Mouse (Mus musculus) stomach, embryonic 14.5 days (tissue): ENCODE results near the gene Lrrc45. TPM values are rescaled to one million over a fixed set of nuclear protein-coding genes. Genes with fewer than 3 reads are reported as not detected.
A peak's percentile ranks its signal among the peaks of the same experiment; 100 is the strongest.
"Not testable (repeated sequence)": the region's sequence is repeated elsewhere in the genome, so short reads cannot be mapped to it uniquely, and the experiment has no call there.

ENCODE experiments used
- ATAC-seq: fragments of 200-750 bp; cut with Nextera tagmentation; 2 replicates; pipeline ENCODE4 v1.8.0; 2017; ENCODE audit warnings: low read depth, moderate TSS enrichment; ENCODE audit not compliant: insufficient number of reproducible peaks, insufficient read depth, low FRiP score
- H3K27ac ChIP-seq: fragments of 300-500 bp; sonication (generic); 2 replicates; pipeline ENCODE4 v1.5.1; 2014; ENCODE audit warnings: mild to moderate bottlenecking, low read length, moderate library complexity, mixed read lengths
- H3K27me3 ChIP-seq: fragments of 300-500 bp; sonication (generic); 2 replicates; pipeline ENCODE4 v1.6.1; 2014; ENCODE audit warnings: low read length, control low read depth, mixed read lengths; ENCODE audit not compliant: control insufficient read depth, insufficient read depth
- H3K36me3 ChIP-seq: fragments of 300-500 bp; sonication (generic); 2 replicates; pipeline ENCODE4 v1.6.1; 2014; ENCODE audit warnings: mild to moderate bottlenecking, control low read depth, low read length, moderate library complexity, mixed read lengths; ENCODE audit not compliant: control insufficient read depth, insufficient read depth
- H3K4me1 ChIP-seq: fragments of 300-500 bp; sonication (generic); 2 replicates; pipeline ENCODE4 v1.6.1; 2014; ENCODE audit warnings: low read length, control low read depth, mixed read lengths; ENCODE audit not compliant: control insufficient read depth, insufficient read depth
- H3K4me2 ChIP-seq: fragments of 300-500 bp; sonication (generic); replicated peaks from 2 replicates; pipeline ENCODE4 v1.6.1; 2014; ENCODE audit warnings: low read depth, low read length, control low read depth
- H3K4me3 ChIP-seq: fragments of 300-500 bp; sonication (generic); 2 replicates; pipeline ENCODE4 v1.5.1; 2014; ENCODE audit warnings: low read depth, low read length, control low read depth
- H3K9ac ChIP-seq: fragments of 300-500 bp; sonication (generic); replicated peaks from 2 replicates; pipeline ENCODE4 v1.6.1; 2014; ENCODE audit warnings: low read depth, mild to moderate bottlenecking, control low read depth, low read length, moderate library complexity, mixed read lengths
- H3K9me3 ChIP-seq: fragments of 300-500 bp; sonication (generic); 2 replicates; pipeline ENCODE4 v1.6.1; 2016; ENCODE audit warnings: low read depth, low read length, control low read depth; ENCODE audit not compliant: control insufficient read depth
- WGBS: fragments of 180-500 bp; shearing (Covaris S2); extraction: QIAGEN DNeasy Blood & Tissue Kit; methylation state at CpG from one replicate; pipeline ENCODE4 v1.1.7; 2014; 5-methylcytosine and 5-hydroxymethylcytosine counted together
- polyA plus RNA-seq: library from polyadenylated mRNA; unstranded; fragments of >200 nt; fragmentation: Nextera tagmentation; extraction: Ambion mirVana; gene quantifications from 2 replicates; pipeline ENCODE4 v1.2.1, GENCODE M21; 2014

Gene Lrrc45
- polyA plus RNA-seq, 1 experiment from 2014 or later: 48.6 TPM

DNA sequence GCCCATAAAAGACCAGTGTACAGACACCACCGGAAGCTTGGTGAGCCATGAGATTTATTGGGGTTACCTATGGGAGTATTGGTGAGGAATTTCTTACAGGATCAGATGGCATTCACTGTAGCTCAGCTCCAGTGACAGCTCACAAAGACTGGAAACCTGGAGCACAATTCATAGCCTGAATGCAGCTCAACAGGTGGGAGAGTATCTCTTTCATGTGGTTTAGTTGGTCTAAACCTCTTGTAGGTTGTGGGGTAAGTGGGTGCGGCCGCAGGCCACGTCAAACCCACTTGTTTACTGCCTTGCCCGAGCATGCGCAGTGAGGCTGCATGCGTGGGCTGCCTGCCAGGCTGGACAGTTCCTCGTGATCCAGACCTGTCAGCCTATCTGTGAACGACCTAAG is 46.5 kb downstream of the Lrrc45 start:
- no peak for ATAC-seq
- WGBS: 83% methylated on average over 9 of the region's 9 CpGs
- no peaks in the 10 kb centered on the region for H3K27me3 ChIP-seq
- H3K4me3 ChIP-seq: no peak overlapping the region
- H3K36me3 ChIP-seq: no peaks in the 10 kb centered on the region
- no peaks in the 10 kb centered on the region for H3K4me1 ChIP-seq
- no peak overlapping the region for H3K4me2 ChIP-seq
- peaks cover 13% of the 10 kb centered on the region for H3K9me3 ChIP-seq
- H3K27ac ChIP-seq: no peak overlapping the region
- no peak overlapping the region for H3K9ac ChIP-seq

DNA sequence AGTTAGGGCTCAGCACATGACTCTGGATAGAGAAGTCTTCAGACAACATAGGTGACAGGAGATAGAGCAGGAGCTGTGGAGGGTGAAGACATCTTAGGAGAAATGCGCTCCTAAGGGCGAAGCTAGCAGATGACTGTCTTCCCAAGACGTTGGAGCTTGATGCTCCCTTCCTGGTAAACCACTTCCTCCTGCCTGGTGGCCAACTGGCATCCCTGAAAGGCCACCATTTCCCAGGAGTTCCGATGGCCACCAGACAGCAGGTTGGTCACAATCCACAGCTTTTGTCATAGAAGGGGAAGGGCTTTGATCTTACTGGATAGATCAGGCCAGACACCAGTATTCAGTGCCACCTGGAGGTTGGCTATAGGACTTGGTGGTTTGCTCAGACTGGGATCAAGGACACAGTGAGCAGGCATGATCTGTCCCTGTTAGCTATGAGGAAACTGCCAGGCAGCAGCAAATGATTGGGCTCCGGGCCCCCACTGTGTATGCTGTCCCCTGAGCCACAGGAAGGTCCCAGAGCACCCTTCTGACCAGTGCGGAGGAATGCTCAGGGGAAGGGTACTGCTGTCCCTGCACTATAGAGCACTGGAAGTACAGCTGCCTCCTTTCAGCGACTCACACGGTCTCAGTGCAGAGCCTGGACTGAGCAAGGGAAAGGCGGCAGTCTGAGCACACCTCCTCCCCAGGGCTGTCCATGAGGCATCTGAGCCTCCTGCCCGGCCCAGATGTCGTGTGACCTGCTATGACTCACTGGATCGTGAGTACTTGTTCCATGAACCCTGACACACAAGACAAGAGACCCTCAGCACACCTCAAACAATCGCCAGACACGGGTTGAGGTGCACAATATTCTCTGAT is 48.3 kb downstream of the Lrrc45 start:
- no peaks in the 10 kb centered on the region for H3K27me3 ChIP-seq
- H3K36me3 ChIP-seq: no peaks in the 10 kb centered on the region
- H3K4me2 ChIP-seq: no peak overlapping the region
- 0 out of 2 replicates have a peak, but pooled peaks have one; percentile 44 for ATAC-seq
- 60% methylated on average over 14 of the region's 14 CpGs for WGBS
- no peak overlapping the region for H3K9ac ChIP-seq
- H3K4me1 ChIP-seq: no peaks in the 10 kb centered on the region
- peaks cover 13% of the 10 kb centered on the region for H3K9me3 ChIP-seq
- no peak overlapping the region for H3K4me3 ChIP-seq
- H3K27ac ChIP-seq: no peak overlapping the region

DNA sequence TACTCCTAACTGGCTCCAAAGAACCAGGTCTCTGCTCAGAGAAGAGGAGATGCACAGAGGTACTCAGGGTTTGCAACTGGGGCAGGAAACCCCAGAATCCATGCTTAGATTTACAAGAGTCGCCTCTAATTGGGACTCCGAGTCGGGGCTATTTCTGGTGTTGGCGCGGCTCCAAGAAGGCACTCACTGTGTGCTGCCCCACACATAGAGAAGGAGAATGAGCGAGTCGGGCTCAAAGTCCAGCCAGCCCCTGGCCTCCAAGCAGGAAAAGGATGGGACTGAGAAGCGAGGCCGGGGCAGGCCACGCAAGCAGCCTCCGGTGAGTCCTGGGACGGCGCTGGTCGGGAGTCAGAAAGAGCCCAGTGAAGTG is 48.9 kb downstream of the Lrrc45 start, which contains the start of gene Hmga1b:
Gene Hmga1b (plus strand): TSS at position 123 of the 370 bp plus-strand sequence.
- H3K9ac ChIP-seq, H3K4me1 ChIP-seq, H3K36me3 ChIP-seq, H3K4me2 ChIP-seq, ATAC-seq, H3K4me3 ChIP-seq, H3K27ac ChIP-seq, H3K27me3 ChIP-seq: not testable (repeated sequence)
- H3K9me3 ChIP-seq: peaks cover 12% of the 10 kb centered on the region
- 20% methylated on average over 13 of the region's 14 CpGs for WGBS

DNA sequence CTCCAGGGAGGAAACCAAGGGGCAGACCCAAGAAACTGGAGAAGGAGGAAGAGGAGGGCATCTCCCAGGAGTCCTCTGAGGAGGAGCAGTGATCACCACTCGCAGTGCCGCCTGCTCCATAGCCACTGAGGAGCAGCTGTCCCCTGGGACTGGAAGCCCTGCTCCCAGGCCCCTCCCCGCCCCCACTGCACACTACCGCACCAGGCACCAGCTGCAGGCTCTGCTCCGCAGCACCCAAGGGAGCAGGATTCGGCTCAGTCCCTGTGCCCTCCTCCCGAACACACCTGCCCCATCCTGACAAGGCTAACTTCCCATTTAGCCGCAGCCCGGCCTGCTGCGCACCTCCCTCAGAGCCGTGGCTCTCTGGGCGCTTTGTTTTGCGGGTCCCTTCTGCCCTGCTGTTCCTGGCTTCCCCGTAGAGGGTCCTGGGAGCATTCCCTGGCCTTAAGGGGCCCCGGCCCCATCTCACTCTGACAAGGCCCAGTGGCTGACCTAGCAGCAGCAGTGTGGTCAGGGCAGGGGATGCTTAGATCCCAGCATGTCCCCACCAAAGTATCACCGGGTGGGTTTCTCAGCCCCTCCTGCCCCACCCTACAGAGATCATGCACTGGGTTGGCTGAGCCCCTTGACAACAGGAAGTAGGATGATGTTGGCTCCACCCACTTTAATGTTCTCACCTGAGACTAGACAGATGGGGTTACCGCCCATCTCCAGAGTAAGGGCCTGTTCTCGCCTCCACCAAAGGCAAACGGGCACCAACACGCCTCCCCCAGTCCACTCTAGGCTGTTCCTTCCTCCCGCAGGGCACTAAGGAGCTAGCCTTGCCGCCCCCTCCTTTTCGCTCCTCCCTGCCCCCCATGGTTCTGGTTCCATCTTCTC is 49.6 kb downstream of the Lrrc45 start:
- not testable (repeated sequence) for H3K4me1 ChIP-seq, H3K27me3 ChIP-seq, H3K27ac ChIP-seq, H3K36me3 ChIP-seq, H3K4me3 ChIP-seq, H3K4me2 ChIP-seq, H3K9ac ChIP-seq, H3K9me3 ChIP-seq
- ATAC-seq: peak; percentile 46; the same call in 1 of the 2 replicates
- WGBS: 9% methylated on average over 5 of the region's 23 CpGs

DNA sequence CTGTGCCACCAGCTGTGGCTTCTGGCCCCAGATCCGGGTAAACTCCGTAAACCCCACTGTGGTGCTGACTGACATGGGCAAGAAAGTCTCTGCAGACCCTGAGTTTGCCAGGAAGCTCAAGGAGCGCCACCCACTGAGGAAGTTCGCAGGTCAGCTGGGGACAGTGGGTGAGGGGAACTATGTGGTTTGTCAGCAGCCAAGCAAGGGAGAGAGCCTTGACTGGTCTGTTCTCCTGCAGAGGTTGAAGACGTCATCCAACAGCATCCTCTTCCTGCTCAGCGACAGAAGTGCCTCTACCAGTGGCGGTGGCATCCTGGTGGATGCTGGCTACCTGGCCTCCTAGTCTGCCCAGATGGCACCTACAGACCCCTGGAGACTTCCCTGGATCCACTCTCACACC is 53.3 kb downstream of the Lrrc45 start:
- not testable (repeated sequence) for H3K4me1 ChIP-seq, ATAC-seq, H3K9me3 ChIP-seq, H3K27me3 ChIP-seq, H3K27ac ChIP-seq, H3K4me3 ChIP-seq, H3K9ac ChIP-seq, H3K36me3 ChIP-seq, H3K4me2 ChIP-seq
- WGBS: 68% methylated on average over 3 of the region's 7 CpGs

- H3K36me3 ChIP-seq: no peaks in the 10 kb centered on the region
- H3K4me1 ChIP-seq: no peaks in the 10 kb centered on the region
- H3K4me3 ChIP-seq: no peak overlapping the region
- no peaks in the 10 kb centered on the region for H3K9me3 ChIP-seq
- no peak overlapping the region for H3K9ac ChIP-seq
- 88% methylated on average over 1 of the region's 1 CpGs for WGBS
- H3K27me3 ChIP-seq: no peaks in the 10 kb centered on the region
- no peak for ATAC-seq
- no peak overlapping the region for H3K27ac ChIP-seq
- H3K4me2 ChIP-seq: no peak overlapping the region
Measured at GRCm38 (mm10) chr11:120768206-120768605, 54.5 kb downstream of the Lrrc45 start.

Other genes with a start within 250 kb of the Lrrc45 start
- gene Arl16, start 246.3 kb upstream of the Lrrc45 start, polyA plus RNA-seq: 43.3 and 49.4 TPM in 2 replicates
- 150 and 153 TPM in 2 replicates for gene Mrpl12, start 229.3 kb upstream of the Lrrc45 start, polyA plus RNA-seq
- 66.5 and 75.1 TPM in 2 replicates for gene Slc25a10, start 222.1 kb upstream of the Lrrc45 start, polyA plus RNA-seq
- 1.2 and 1.9 TPM in 2 replicates for gene Gcgr, start 183.2 kb upstream of the Lrrc45 start, polyA plus RNA-seq
- 229 and 239 TPM in 2 replicates for gene Mcrip1, start 164.2 kb upstream of the Lrrc45 start, polyA plus RNA-seq
- gene Ppp1r27, start 162.8 kb upstream of the Lrrc45 start, polyA plus RNA-seq: not detected in 2 replicates
- gene P4hb, start 140.7 kb upstream of the Lrrc45 start, polyA plus RNA-seq: 768 and 850 TPM in 2 replicates
- 575 and 578 TPM in 2 replicates for gene Arhgdia, start 132.3 kb upstream of the Lrrc45 start, polyA plus RNA-seq
- gene Alyref, start 115.6 kb upstream of the Lrrc45 start, polyA plus RNA-seq: 314 and 411 TPM in 2 replicates
- gene Anapc11, start 115.5 kb upstream of the Lrrc45 start, polyA plus RNA-seq: 234 and 267 TPM in 2 replicates
- 13.0 and 13.7 TPM in 2 replicates for gene Npb, start 105.4 kb upstream of the Lrrc45 start, polyA plus RNA-seq
- gene Pcyt2, start 96.0 kb upstream of the Lrrc45 start, polyA plus RNA-seq: 119 and 135 TPM in 2 replicates
- gene Sirt7, start 88.7 kb upstream of the Lrrc45 start, polyA plus RNA-seq: 31.1 and 36.1 TPM in 2 replicates
- gene Mafg, start 80.3 kb upstream of the Lrrc45 start, polyA plus RNA-seq: 21.2 and 25.0 TPM in 2 replicates
- gene Pycr1, start 70.2 kb upstream of the Lrrc45 start, polyA plus RNA-seq: 28.1 and 28.6 TPM in 2 replicates
- gene Myadml2, start 65.8 kb upstream of the Lrrc45 start, polyA plus RNA-seq: not detected in 2 replicates
- gene Notum, start 52.8 kb upstream of the Lrrc45 start, polyA plus RNA-seq: 14.0 and 14.2 TPM in 2 replicates
- gene Aspscr1, start 41.0 kb upstream of the Lrrc45 start, polyA plus RNA-seq: 115 and 116 TPM in 2 replicates
- 152 and 165 TPM in 2 replicates for gene Cenpx, start 187 bp upstream of the Lrrc45 start, polyA plus RNA-seq
- 11.1 and 11.7 TPM in 2 replicates for gene Rac3, start 7.5 kb downstream of the Lrrc45 start, polyA plus RNA-seq
- gene Dcxr, start 13.4 kb downstream of the Lrrc45 start, polyA plus RNA-seq: 33.2 TPM in 2 replicates
- 36.9 and 46.6 TPM in 2 replicates for gene Cbr2, start 18.2 kb downstream of the Lrrc45 start, polyA plus RNA-seq
- 3.6 and 5.4 TPM in 2 replicates for gene Hmga1b, start 48.9 kb downstream of the Lrrc45 start, polyA plus RNA-seq
- gene Rfng, start 70.3 kb downstream of the Lrrc45 start, polyA plus RNA-seq: 27.8 and 29.5 TPM in 2 replicates
- gene Gps1, start 70.3 kb downstream of the Lrrc45 start, polyA plus RNA-seq: 218 and 224 TPM in 2 replicates
- gene Dus1l, start 82.5 kb downstream of the Lrrc45 start, polyA plus RNA-seq: 59.7 and 66.9 TPM in 2 replicates
- 69.0 and 70.9 TPM in 2 replicates for gene Fasn, start 110.6 kb downstream of the Lrrc45 start, polyA plus RNA-seq
- gene Ccdc57, start 218.9 kb downstream of the Lrrc45 start, polyA plus RNA-seq: 5.6 and 6.5 TPM in 2 replicates
- gene Slc16a3, start 234.6 kb downstream of the Lrrc45 start, polyA plus RNA-seq: 24.1 and 32.9 TPM in 2 replicates